Mouse (Mus musculus) gastrocnemius, postnatal 36 days (tissue): Measurements from ENCODE around the gene Wwox. TPM values are rescaled to one million over a fixed set of nuclear protein-coding genes. Genes with fewer than 3 reads are reported as not detected.

ENCODE experiments used
- DNase-seq, 2 experiments: peaks; one replicate each; pipeline ENCODE4 v3.0.0; 2022
- intact Hi-C: fragments of 180-260 bp; cut with DNase I; formaldehyde crosslinking; loops from one replicate; pipeline ENCODE4 v1.15.1; 2025
- total RNA-seq, 2 experiments: library from RNA; stranded (reverse); gene quantifications; 2 replicates each; pipeline ENCODE4 v1.2.3; 2021

Gene Wwox
- total RNA-seq, 2 experiments from 2014 or later, result 7.4 to 7.5 TPM

- no peak for DNase-seq
- intact Hi-C loops, result no loop called here
Observed at GRCm38 (mm10) chr8:115228903-115229302, 789.4 kb downstream of the Wwox start.

DNA sequence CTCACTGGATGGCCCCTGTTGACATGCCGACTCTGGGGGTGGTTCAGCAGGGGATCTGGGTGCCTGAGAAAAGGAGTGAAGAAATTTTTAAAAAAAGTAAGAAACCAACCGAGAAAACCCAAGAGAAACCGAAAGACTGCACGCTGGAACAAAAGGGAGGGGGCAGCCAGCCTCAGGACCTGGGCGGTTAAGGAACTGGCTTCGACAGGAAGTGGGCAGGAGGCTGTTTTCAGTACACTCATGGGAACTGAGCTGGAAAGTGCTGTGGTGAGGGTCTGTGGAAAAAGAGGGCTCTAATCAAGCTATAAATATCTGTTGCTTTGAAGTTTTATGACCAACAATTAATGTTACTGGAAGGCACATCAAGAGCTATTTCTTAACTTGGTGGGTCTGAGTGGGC is 794.6 kb downstream of the Wwox start:
- intact Hi-C loops, result no loop called here
- DNase-seq, result no peak

- no peak for DNase-seq
- intact Hi-C loops, result no loop called here
Observed at GRCm38 (mm10) chr8:115237596-115237995, 798.1 kb downstream of the Wwox start.

DNA sequence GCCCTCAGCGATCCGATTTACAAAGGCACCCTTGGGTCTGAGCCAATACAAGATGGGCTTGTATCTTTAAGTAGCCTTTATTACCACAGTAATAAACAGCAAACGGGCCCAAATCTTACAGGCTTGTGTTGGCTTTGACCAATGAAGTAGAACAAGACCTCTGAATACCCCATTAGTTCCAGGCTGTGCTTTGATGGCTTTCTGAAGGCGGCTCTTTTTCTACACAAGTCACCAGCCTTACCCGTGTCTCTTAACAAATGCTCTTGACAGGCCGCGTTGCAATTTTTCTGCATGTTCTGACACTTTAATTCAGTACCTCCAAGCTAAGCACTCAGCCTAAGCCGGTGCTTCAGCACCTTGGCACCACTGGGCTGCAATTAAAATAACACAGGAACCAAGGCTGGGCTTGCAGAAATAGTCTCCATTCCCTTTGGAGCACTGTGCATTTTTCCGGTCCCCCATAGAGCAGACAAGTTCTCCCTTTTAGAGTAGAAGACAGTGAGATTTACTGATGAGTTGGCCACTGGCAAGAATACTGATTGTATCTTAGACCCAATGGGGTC is 804.1 kb downstream of the Wwox start:
- intact Hi-C loops, result no loop called here
- no peak for DNase-seq

GRCm38 (mm10) chr8:115249688-115250366 is 810.4 kb downstream of the Wwox start:
- intact Hi-C loops, result no loop called here
- no peak for DNase-seq

DNA sequence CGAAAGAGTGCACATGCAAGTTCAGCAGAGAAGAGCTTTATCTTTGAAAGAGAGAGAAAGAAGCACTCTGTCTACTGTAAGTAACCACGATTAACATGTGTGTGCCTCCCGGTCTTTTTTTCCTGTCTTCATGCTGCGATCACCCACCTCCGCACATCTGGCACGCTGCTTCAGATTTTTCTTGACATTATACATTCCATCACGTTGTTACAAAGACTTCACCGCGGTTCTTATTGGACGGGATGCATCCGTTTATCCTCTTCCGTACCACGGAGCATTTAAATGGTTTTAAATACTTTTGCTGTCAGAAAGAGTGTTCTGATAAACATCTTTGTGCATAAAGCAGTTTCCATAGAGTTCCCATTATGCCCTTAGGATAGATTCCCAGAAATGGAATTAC is 816.1 kb downstream of the Wwox start:
- intact Hi-C loops, result no loop called here
- DNase-seq, result no peak

- DNase-seq, result no peak
- intact Hi-C loops, result no loop called here
Observed at GRCm38 (mm10) chr8:115257417-115257816, 818.0 kb downstream of the Wwox start.

- intact Hi-C loops, result no loop called here
- no peak for DNase-seq
Observed at GRCm38 (mm10) chr8:115259806-115260205, 820.4 kb downstream of the Wwox start.

DNA sequence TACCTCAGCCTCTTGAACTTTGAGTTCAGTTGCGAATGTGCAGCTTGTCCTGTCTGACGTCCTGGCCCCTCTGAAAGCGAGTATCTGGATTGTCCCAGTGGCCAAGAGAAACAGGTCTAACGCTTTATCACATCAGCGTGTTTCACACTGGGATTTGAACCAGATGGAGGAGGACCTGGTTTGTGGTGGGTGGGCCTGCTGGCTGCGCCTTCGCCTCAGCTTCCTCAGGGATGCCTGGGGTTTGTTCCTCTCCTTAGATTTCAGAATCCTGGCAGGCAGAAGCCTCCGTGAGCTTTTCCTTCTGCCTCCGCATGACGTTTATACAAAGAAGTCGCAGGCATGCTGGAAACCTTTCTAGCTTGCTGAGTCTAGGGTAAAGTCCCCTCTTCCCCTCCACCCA is 827.7 kb downstream of the Wwox start:
- no peak for DNase-seq
- intact Hi-C loops, result no loop called here

DNA sequence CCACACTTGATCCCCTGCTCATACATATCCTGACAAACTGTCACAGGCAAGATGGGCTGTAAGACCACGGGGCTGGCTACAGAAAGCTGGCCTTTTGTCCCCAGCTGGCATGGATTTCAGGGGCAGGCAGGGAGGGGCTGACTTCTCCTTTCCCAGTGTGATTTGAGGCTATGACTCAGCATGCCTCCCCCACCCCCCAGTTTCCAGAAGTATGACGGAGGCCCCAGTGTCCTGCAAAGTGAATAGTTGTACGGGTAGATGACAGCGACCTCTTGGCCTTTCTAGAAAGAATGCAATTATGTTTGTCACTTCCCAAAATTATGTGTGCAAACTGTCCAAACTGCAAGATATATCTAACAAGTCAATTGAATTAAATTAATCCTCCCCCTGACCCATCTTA is 830.1 kb downstream of the Wwox start:
- intact Hi-C loops, result no loop called here
- DNase-seq, result no peak

DNA sequence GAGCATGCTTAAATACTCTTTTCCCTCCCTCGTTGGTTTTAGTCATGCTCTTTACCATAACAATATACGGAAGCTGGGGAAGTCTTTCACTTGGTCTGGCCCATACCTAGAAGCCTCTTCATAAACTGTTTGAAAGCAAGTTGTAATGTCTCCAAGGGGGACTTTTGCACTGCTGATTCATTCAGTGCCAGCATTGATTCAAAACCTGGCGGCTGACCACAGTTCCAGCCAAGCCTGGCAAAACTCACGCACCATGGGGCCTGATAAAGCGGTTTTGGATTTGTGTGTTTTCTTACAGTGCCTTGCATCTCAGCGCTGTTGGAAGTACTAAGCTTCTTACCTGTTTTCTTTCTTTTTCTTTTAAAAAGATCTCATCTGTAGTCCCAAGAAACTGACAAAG is 834.5 kb downstream of the Wwox start:
- no peak for DNase-seq
- intact Hi-C loops, result no loop called here

DNA sequence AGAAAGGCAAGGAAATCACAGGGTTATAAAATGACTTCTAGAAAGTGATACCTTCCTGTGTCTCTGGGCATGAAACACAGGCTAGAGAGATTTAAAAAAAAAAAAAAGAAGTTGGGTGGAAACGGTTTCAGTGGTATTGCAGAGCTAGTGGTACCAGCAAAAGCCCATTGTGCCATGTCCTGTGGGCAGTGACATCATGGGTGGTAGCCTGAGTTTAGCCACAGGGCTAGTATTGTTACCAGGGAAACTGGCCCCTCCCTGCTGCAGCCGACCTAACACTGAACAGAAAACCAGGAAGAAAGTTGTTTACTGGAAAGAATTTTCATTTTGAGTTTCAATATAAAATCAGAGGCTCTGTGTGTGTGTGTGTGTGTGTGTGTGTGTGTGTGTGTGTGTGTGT is 836.8 kb downstream of the Wwox start:
- intact Hi-C loops, result no loop called here
- no peak for DNase-seq

GRCm38 (mm10) chr8:115278291-115278690 is 838.8 kb downstream of the Wwox start:
- no peak for DNase-seq
- intact Hi-C loops, result no loop called here

- intact Hi-C loops, result no loop called here
- no peak for DNase-seq
Observed at GRCm38 (mm10) chr8:115290224-115290623, 850.8 kb downstream of the Wwox start.

- intact Hi-C loops, result no loop called here
Observed at GRCm38 (mm10) chr8:115296760-115297159, 857.3 kb downstream of the Wwox start.

DNA sequence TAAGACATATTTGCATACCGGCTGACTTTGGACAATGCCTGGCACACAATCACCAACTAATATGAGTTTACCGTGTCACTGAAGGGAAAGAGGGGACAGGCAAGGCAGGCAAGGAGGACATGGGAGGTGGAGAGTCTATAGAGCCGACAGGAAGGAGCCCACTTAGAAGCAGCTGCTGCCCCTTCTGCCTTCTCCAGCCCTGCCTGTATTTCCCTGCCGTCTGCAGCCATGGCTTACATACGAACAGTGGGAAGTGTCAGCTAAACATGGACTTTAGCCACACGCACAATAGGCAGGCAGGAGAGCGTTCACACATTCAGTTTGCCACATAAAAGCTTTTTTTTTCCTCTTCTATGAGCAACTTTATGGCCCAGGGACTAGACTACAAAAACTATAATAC is 863.0 kb downstream of the Wwox start:
- intact Hi-C loops, result no loop called here
- no peak for DNase-seq

More at GRCm38 (mm10) chr8:115296760-115297159, 857.3 kb downstream of the Wwox start:
- no peak for DNase-seq

GRCm38 (mm10) chr8:115307412-115307811 is 868.0 kb downstream of the Wwox start:
- intact Hi-C loops, result no loop called here
- DNase-seq, result no peak

- intact Hi-C loops, result no loop called here
- no peak for DNase-seq
Observed at GRCm38 (mm10) chr8:115311003-115311402, 871.5 kb downstream of the Wwox start.

DNA sequence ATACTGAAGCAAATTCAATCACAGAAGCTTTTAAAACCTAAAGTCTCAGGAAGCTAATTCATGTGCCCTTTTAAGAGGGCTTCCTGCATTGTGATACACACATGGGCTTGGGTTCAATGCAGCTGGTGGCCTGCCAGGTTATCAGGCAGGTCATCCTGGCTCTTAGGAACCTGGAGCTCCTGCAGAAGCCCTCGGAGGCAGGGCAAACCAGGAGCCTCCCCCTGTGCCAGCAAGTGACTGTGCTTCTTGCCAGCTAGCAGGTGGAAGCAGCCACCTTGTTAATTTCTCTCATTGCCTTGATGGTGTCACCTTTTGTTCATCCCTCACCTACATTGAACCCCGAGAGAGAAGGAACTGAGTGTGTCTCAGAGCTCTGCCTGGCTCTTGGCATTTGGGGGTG is 872.9 kb downstream of the Wwox start:
- no peak for DNase-seq
- intact Hi-C loops, result no loop called here

- intact Hi-C loops, result no loop called here
- DNase-seq, result no peak
Observed at GRCm38 (mm10) chr8:115322501-115322900, 883.0 kb downstream of the Wwox start.

- intact Hi-C loops, result no loop called here
- no peak for DNase-seq
Observed at GRCm38 (mm10) chr8:115330671-115331070, 891.2 kb downstream of the Wwox start.

DNA sequence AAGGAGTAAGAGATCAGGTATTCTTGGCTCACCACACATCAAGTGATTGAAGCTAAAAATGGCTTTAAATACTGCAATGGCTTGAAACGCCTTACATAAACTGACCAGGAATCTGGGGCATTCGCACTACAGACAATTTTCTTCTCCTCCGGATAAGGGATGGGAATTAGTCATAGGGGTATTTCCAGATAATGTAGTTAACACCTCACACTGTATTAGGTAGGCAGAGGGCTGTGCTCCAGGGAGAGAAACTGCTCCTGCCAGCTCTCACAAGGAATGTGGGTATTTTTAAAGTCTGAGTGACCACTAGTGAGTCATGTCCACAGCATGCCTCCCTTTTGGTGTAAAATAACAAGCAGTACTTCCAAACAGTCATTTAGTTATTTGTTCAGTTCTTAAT is 894.5 kb downstream of the Wwox start:
- intact Hi-C loops, result no loop called here
- no peak for DNase-seq

- intact Hi-C loops, result no loop called here
- no peak for DNase-seq
Observed at GRCm38 (mm10) chr8:115336361-115336760, 896.9 kb downstream of the Wwox start.
